Mouse (Mus musculus) heart, embryonic 12.5 days (tissue): ENCODE data around the gene Gm20517. TPM values are rescaled to one million over a fixed set of nuclear protein-coding genes. Genes with fewer than 3 reads are reported as not detected.
"Not testable (repeated sequence)": the region's sequence is repeated elsewhere in the genome, so short reads cannot be mapped to it uniquely, and the experiment has no call there.

Source experiments
- ATAC-seq: fragments of 200-750 bp; cut with Nextera tagmentation; 2 replicates; pipeline ENCODE4 v1.8.0; 2017; ENCODE audit warnings: moderate TSS enrichment, moderate library complexity; ENCODE audit not compliant: insufficient number of reproducible peaks, low FRiP score
- H3K27ac ChIP-seq: fragments of 300-500 bp; sonication (generic); 2 replicates; pipeline ENCODE4 v1.5.1; 2016; ENCODE audit warnings: mild to moderate bottlenecking, moderate library complexity; ENCODE audit not compliant: poor library complexity, severe bottlenecking
- H3K27me3 ChIP-seq: fragments of 300-500 bp; sonication (generic); replicated peaks from 2 replicates; pipeline ENCODE4 v1.6.1; 2016; ENCODE audit warnings: mild to moderate bottlenecking, moderate library complexity
- H3K36me3 ChIP-seq: fragments of 300-500 bp; sonication (generic); 2 replicates; pipeline ENCODE4 v1.6.1; 2016; ENCODE audit warnings: mild to moderate bottlenecking, moderate library complexity
- H3K4me1 ChIP-seq: fragments of 300-500 bp; sonication (generic); replicated peaks from 2 replicates; pipeline ENCODE4 v1.6.1; 2016; ENCODE audit warnings: mild to moderate bottlenecking
- H3K4me2 ChIP-seq: fragments of 300-500 bp; sonication (generic); 2 replicates; pipeline ENCODE4 v1.6.1; 2016; ENCODE audit warnings: mild to moderate bottlenecking, moderate library complexity
- H3K4me3 ChIP-seq: fragments of 300-500 bp; sonication (generic); 2 replicates; pipeline ENCODE4 v1.5.1; 2016; ENCODE audit warnings: mild to moderate bottlenecking
- H3K9ac ChIP-seq: fragments of 300-500 bp; sonication (generic); 2 replicates; pipeline ENCODE4 v1.6.1; 2016; ENCODE audit warnings: mild to moderate bottlenecking, moderate library complexity
- H3K9me3 ChIP-seq: fragments of 300-500 bp; sonication (generic); replicated peaks from 2 replicates; pipeline ENCODE4 v1.6.1; 2016; ENCODE audit warnings: mild to moderate bottlenecking, moderate library complexity
- WGBS: fragments of 180-500 bp; shearing (Covaris S2); methylation state at CpG from one replicate; pipeline ENCODE4 v1.1.7; 2016; 5-methylcytosine and 5-hydroxymethylcytosine counted together
- polyA plus RNA-seq: library from polyadenylated mRNA; unstranded; fragments of >200 nt; fragmentation: Nextera tagmentation; extraction: Ambion mirVana; gene quantifications from 2 replicates; pipeline ENCODE4 v1.2.1, GENCODE M21; 2016

Gm20517 gene
- polyA plus RNA-seq, 1 experiment from 2014 or later, result 2.7 TPM

DNA sequence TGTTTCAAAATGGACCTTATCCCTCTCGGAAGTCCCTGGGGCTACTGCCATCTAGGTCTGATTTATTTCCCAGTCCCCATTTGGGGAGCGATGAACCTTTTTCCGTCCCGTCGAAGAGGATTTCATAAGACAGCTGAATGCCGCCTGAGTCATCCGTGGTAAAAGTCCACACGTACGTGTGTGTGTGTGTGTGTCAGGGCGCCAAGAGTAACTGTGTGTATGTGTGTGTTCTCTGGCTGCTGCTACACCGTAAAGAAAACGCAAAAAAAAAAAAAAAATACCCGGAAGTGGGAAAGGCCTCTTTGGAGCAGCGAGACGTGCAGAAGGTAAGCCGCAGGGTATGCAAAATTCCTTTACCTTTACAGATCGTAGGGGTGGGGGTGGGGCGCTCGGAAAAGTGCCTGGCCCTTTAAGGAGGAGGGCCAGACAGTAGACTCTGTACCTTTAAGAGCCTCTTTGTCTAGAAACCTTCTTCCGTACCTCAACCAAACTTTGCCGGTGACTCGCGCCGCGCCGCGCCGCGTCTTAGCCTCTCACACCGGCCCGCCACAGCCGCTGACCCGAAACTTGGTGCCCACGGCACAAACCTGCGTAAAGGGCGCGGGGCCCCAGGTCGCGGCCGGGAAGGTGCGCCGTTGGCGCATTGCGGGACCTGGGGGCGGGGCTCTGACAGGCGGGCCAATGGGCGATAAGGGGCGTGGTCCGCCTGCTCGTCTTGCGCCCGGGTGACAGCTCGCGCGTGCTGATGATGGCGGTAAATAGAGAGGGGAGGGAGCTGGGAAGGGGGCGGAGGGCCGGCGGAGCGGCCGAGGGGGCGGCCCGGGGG is 17.7 kb downstream of the Gm20517 start:
- Histone ChIP-seq H3K27me3 (no peaks in the 10 kb centered on the region), H3K9ac (peak overlapping the region; percentile 89), H3K36me3 (peaks cover 26% of the 10 kb centered on the region), H3K4me2 (peak overlapping the region; percentile 99), H3K27ac (peak overlapping the region; percentile 86), H3K4me3 (peak overlapping the region; percentile 75), H3K9me3 (no peaks in the 10 kb centered on the region), H3K4me1 (peaks cover 30% of the 10 kb centered on the region)
- peak; percentile 96 for ATAC-seq
- WGBS, result under 1% methylated on average over 63 of the region's 63 CpGs

- H3K9ac ChIP-seq, result peak overlapping the region; percentile 89
- peak overlapping the region; percentile 99 for H3K4me2 ChIP-seq
- ATAC-seq, result peak; percentile 74
- H3K36me3 ChIP-seq, result peaks cover 17% of the 10 kb centered on the region
- no peaks in the 10 kb centered on the region for H3K27me3 ChIP-seq
- H3K4me3 ChIP-seq, result peak overlapping the region; percentile 75
- H3K27ac ChIP-seq, result peak overlapping the region; percentile 86
- peaks cover 30% of the 10 kb centered on the region for H3K4me1 ChIP-seq
- WGBS, result under 1% methylated on average over 60 of the region's 61 CpGs
- H3K9me3 ChIP-seq, result no peaks in the 10 kb centered on the region
These were observed 18.6 kb downstream of the Gm20517 start for GRCm38 (mm10) chr17:47629717-47630677.

- Histone ChIP-seq H3K9me3 (no peaks in the 10 kb centered on the region), H3K27me3 (no peaks in the 10 kb centered on the region), H3K4me2 (peak within 1 kb of the TSS; percentile 99), H3K4me1 (peaks cover 30% of the 10 kb centered on the region), H3K27ac (peak within 1 kb of the TSS; percentile 86), H3K36me3 (peaks cover 13% of the 10 kb centered on the region), H3K4me3 (peak within 1 kb of the TSS; percentile 75), H3K9ac (peak within 1 kb of the TSS; percentile 89)
- 2% methylated on average over 3 of the region's 3 CpGs for WGBS
- no peak for ATAC-seq
These were observed 19.3 kb downstream of the Gm20517 start, which contains the start of gene Usp49 for GRCm38 (mm10) chr17:47630678-47631065. Gene Usp49, plus strand, starts transcription at chr17:47630690.

- H3K4me1 ChIP-seq, result peaks cover 30% of the 10 kb centered on the region
- H3K9me3 ChIP-seq, result no peaks in the 10 kb centered on the region
- peak overlapping the region; percentile 11; the same call in 1 of the 2 replicates for H3K9ac ChIP-seq
- ATAC-seq, result no peak
- 0 out of 2 replicates have a peak overlapping the region, but pooled peaks have one; percentile 8 for H3K4me2 ChIP-seq
- no peaks in the 10 kb centered on the region for H3K27me3 ChIP-seq
- no peak overlapping the region for H3K27ac ChIP-seq
- no peak overlapping the region for H3K4me3 ChIP-seq
- WGBS, result 61% methylated on average over 4 of the region's 4 CpGs
- H3K36me3 ChIP-seq, result peaks cover 10% of the 10 kb centered on the region
These were observed 20.9 kb downstream of the Gm20517 start for GRCm38 (mm10) chr17:47632181-47632840.

DNA sequence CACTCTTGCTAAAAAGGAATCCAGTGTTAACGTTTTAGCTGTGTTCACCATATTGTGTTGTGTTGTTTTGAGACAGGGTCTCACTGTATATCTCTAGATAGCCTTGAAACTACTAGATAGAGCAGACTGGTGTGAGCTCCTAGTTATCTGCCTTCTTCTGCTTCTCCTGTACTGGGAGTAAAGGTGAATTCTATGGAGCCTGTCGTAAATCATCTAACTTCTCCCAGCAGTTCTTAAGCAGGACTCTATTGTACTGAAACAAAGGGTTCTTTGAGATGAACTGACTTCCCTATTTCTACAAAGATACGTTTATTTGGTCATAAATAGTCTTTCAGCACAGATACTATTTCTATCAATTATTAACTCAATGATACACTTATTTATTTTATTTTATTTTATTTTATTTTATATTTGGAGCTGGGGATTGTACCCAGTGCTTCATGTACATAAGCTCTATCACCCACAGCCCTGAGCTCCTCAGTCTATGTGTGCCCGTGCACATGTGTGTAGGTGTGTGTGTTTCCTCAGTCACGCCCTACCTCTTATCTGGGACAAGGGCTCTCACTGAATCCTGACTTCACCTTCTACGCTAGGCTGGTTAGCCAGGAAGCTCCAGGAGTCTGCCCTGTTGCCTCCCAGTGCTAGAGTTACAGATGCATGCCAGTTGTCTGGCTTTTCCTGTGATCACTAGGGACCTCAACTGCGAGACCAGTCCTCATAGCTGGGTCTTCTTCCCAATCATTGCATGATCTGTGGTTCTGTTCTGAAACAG is 22.8 kb downstream of the Gm20517 start:
- WGBS, result 75% methylated on average over 7 of the region's 7 CpGs
- Histone ChIP-seq H3K9me3 (no peaks in the 10 kb centered on the region), H3K9ac (no peak overlapping the region), H3K4me2 (no peak overlapping the region), H3K27me3 (no peaks in the 10 kb centered on the region), H3K4me3 (no peak overlapping the region), H3K36me3 (peaks cover 6% of the 10 kb centered on the region), H3K27ac (no peak overlapping the region), H3K4me1 (peaks cover 19% of the 10 kb centered on the region)
- ATAC-seq, result no peak

GRCm38 (mm10) chr17:47642992-47643391 is 31.6 kb downstream of the Gm20517 start:
- ATAC-seq, result no peak
- Histone ChIP-seq H3K27me3 (no peaks in the 10 kb centered on the region), H3K4me3 (no peak overlapping the region), H3K4me2 (no peak overlapping the region), H3K36me3 (no peaks in the 10 kb centered on the region), H3K4me1 (peaks cover 2% of the 10 kb centered on the region; the same call in 1 of the 2 replicates), H3K9ac (no peak overlapping the region), H3K9me3 (no peaks in the 10 kb centered on the region), H3K27ac (no peak overlapping the region)
- 81% methylated on average over 2 of the region's 2 CpGs for WGBS

DNA sequence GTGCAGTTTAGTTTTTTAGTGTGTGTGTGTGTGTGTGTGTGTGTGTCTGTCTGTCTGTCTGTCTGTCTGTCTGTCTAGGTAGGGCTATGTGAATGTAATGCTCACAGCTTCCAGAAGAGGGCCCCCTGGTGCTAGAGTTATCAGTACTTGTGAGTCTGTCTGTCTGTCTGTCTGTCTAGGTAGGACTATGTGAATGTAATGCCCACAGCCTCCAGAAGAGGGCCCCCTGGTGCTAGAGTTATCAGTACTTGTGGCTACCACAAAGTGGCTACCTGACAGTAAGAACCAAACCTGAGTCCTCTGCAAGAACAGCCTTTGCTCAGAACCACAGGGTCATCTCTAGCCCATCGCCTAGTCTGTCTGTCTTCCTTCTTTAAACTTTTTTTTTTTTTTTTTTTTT is 35.3 kb downstream of the Gm20517 start:
- H3K27ac ChIP-seq, result no peak overlapping the region
- H3K9me3 ChIP-seq, result no peaks in the 10 kb centered on the region
- 85% methylated on average over 1 of the region's 1 CpGs for WGBS
- peaks cover 3% of the 10 kb centered on the region; the same call in 1 of the 2 replicates for H3K36me3 ChIP-seq
- H3K4me2 ChIP-seq, result no peak overlapping the region
- no peak for ATAC-seq
- no peak overlapping the region for H3K9ac ChIP-seq
- no peak overlapping the region for H3K4me3 ChIP-seq
- H3K27me3 ChIP-seq, result no peaks in the 10 kb centered on the region
- H3K4me1 ChIP-seq, result peaks cover 10% of the 10 kb centered on the region; the same call in 1 of the 2 replicates

GRCm38 (mm10) chr17:47648966-47649365 is 37.6 kb downstream of the Gm20517 start:
- 59% methylated on average over 4 of the region's 4 CpGs for WGBS
- H3K4me3 ChIP-seq, result no peak overlapping the region
- H3K27me3 ChIP-seq, result no peaks in the 10 kb centered on the region
- H3K27ac ChIP-seq, result no peak overlapping the region
- peaks cover 10% of the 10 kb centered on the region; the same call in 1 of the 2 replicates for H3K4me1 ChIP-seq
- ATAC-seq, result no peak
- H3K36me3 ChIP-seq, result peaks cover 10% of the 10 kb centered on the region; the same call in 1 of the 2 replicates
- H3K4me2 ChIP-seq, result no peak overlapping the region
- no peaks in the 10 kb centered on the region for H3K9me3 ChIP-seq
- H3K9ac ChIP-seq, result no peak overlapping the region

- WGBS, result 81% methylated on average over 2 of the region's 2 CpGs
These were observed 40.6 kb downstream of the Gm20517 start for GRCm38 (mm10) chr17:47651953-47652352.

GRCm38 (mm10) chr17:47654346-47654745 is 43.0 kb downstream of the Gm20517 start:
- not testable (repeated sequence) for ATAC-seq, H3K9me3 ChIP-seq, H3K4me1 ChIP-seq, H3K9ac ChIP-seq, H3K4me3 ChIP-seq, H3K27me3 ChIP-seq, H3K27ac ChIP-seq, H3K4me2 ChIP-seq, H3K36me3 ChIP-seq
- WGBS, result 94% methylated on average over 8 of the region's 8 CpGs

More at GRCm38 (mm10) chr17:47651953-47652352, 40.6 kb downstream of the Gm20517 start:
- no peaks in the 10 kb centered on the region for H3K27me3 ChIP-seq
- no peak overlapping the region for H3K9ac ChIP-seq
- peaks cover 10% of the 10 kb centered on the region; the same call in 1 of the 2 replicates for H3K36me3 ChIP-seq
- H3K9me3 ChIP-seq, result no peaks in the 10 kb centered on the region
- H3K4me2 ChIP-seq, result no peak overlapping the region
- H3K4me3 ChIP-seq, result no peak overlapping the region
- no peak for ATAC-seq
- peaks cover 10% of the 10 kb centered on the region; the same call in 1 of the 2 replicates for H3K4me1 ChIP-seq
- no peak overlapping the region for H3K27ac ChIP-seq
